ENCODE assay signal across 28 mouse cellular contexts in the genomic region with DNA sequence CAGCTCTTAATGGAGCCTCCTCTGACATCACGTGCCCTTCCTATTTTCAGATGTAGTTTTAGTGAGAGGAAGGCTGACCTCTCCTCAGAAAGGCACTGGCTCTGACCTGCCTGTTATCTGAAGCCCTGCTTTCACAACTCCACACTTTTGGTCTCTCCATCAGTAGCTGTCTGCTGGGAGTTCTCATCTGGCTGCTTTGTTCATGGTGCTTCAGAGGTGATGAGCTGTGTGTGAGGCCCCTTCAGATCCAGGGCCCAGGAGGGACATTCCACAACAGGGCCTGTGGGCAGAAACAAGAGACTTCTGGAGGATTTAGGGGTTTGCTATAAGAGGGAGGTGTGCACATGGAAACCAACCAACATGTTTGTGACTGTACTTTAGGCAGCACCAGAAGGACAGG. TPM values are rescaled to one million over a fixed set of nuclear protein-coding genes. Genes with fewer than 3 reads are reported as not detected.
DNase-seq lines count a peak whose midpoint lies in the region; ATAC-seq lines count a peak whose summit lies in the region.
"Had no signal": no experiment of that assay in that cellular context is flagged by ENCODE, and none has a peak within 500 bp of the region (broad histone marks: within the 10 kb centered on the region; RNA-seq: fewer than 3 reads in every experiment).

No protein-coding gene starts in this region.

- H3K27ac ChIP-seq in heart, embryonic 14.5 days (replicated peaks in 1 of 2; ENCODE audit: control insufficient read depth in 1 of 2, insufficient read depth in 1 of 2, low read depth in 2 of 2, low read length in 2 of 2) = peak overlapping the region in 1 of 2 experiments; percentile 93; a peak in 2 of 4 replicates
- H3K27ac ChIP-seq: embryonic facial prominence, embryonic 13.5 days; forebrain, embryonic 10.5 days; forebrain, embryonic 15.5 days; hindbrain, embryonic 13.5 days; kidney, embryonic 15.5 days; left cerebral cortex, adult 2 months; limb, embryonic 13.5 days; lung, embryonic 15.5 days; midbrain, embryonic 12.5 days had no signal

- H3K9me3 ChIP-seq in heart, embryonic 14.5 days (ENCODE audit: control insufficient read depth, low read length) = no peaks in the 10 kb centered on the region
- H3K9me3 ChIP-seq: embryonic facial prominence, embryonic 13.5 days; forebrain, embryonic 10.5 days; forebrain, embryonic 15.5 days; hindbrain, embryonic 13.5 days; kidney, embryonic 15.5 days; limb, embryonic 13.5 days; lung, embryonic 15.5 days; midbrain, embryonic 12.5 days had no signal

- H3K36me3 ChIP-seq in heart, embryonic 14.5 days (ENCODE audit: control insufficient read depth, insufficient read depth, low read length) = no peaks in the 10 kb centered on the region
- H3K36me3 ChIP-seq: embryonic facial prominence, embryonic 13.5 days; forebrain, embryonic 10.5 days; forebrain, embryonic 15.5 days; hindbrain, embryonic 13.5 days; kidney, embryonic 15.5 days; limb, embryonic 13.5 days; lung, embryonic 15.5 days; midbrain, embryonic 12.5 days had no signal

- H3K9ac ChIP-seq in heart, embryonic 14.5 days (ENCODE audit: low read length) = peak overlapping the region; percentile 43; the same call in 1 of the 2 replicates
- H3K9ac ChIP-seq: embryonic facial prominence, embryonic 13.5 days; forebrain, embryonic 15.5 days; hindbrain, embryonic 13.5 days; kidney, embryonic 15.5 days; limb, embryonic 13.5 days; lung, embryonic 15.5 days; midbrain, embryonic 12.5 days had no signal

- 19% methylated on average over 1 of the region's 1 CpGs for WGBS in heart, embryonic 14.5 days

- no peak overlapping the region for H3K4me3 ChIP-seq in heart, embryonic 14.5 days (ENCODE audit: control insufficient read depth in 1 of 2, insufficient read depth in 1 of 2, low read depth in 1 of 2, low read length in 2 of 2)
- H3K4me3 ChIP-seq: embryonic facial prominence, embryonic 13.5 days; forebrain, embryonic 10.5 days; forebrain, embryonic 15.5 days; hindbrain, embryonic 13.5 days; kidney, embryonic 15.5 days; left cerebral cortex, adult 2 months; limb, embryonic 13.5 days; lung, embryonic 15.5 days; midbrain, embryonic 12.5 days had no signal

- H3K4me1 ChIP-seq in heart, embryonic 14.5 days (ENCODE audit: control insufficient read depth in 2 of 2, insufficient read depth in 2 of 2, low read length in 2 of 2) = peaks cover 12 to 36% of the 10 kb centered on the region in 2 experiments
- H3K4me1 ChIP-seq: embryonic facial prominence, embryonic 13.5 days; forebrain, embryonic 10.5 days; forebrain, embryonic 15.5 days; hindbrain, embryonic 13.5 days; kidney, embryonic 15.5 days; lung, embryonic 15.5 days; midbrain, embryonic 12.5 days had no signal

- DNase-seq in heart, adult 18-20 months = peak; percentile 61 to 85
- DNase-seq in heart, adult 9 months (ENCODE audit: low spot score in 2 of 2) = peak; percentile 78 to 79
- DNase-seq in heart, postnatal 14 days = peak; percentile 19 to 51
- DNase-seq in retina, postnatal 1 day = no peak
- DNase-seq in layer of hippocampus, adult 9-10 months (ENCODE audit: low spot score) = no peak
- no peak for DNase-seq in cerebellum, postnatal 25 days
- DNase-seq: adrenal gland, postnatal 25 days; cerebellum, adult 11-12 months; cerebellum, adult 9-11 months; gastrocnemius, postnatal 25 days; kidney, postnatal 25 days; lung, postnatal 36 days; spleen, adult 18-20 months; thymus, postnatal 25 days had no signal

- ATAC-seq in heart, embryonic 14.5 days (ENCODE audit: insufficient number of reproducible peaks, insufficient read depth, low FRiP score, low read depth) = peak; percentile 94
- ATAC-seq: forebrain, embryonic 15.5 days; intestine, postnatal 0 days; Patski had no signal

- H3K4me2 ChIP-seq in heart, embryonic 14.5 days (ENCODE audit: low read length) = peak overlapping the region; percentile 34
- H3K4me2 ChIP-seq: embryonic facial prominence, embryonic 13.5 days; forebrain, embryonic 15.5 days; hindbrain, embryonic 13.5 days; kidney, embryonic 15.5 days; limb, embryonic 13.5 days; liver, embryonic 11.5 days; lung, embryonic 15.5 days; midbrain, embryonic 12.5 days had no signal

- intact Hi-C loops in heart, postnatal 14 days (cut with DNase I) = no loop called here

- no peaks in the 10 kb centered on the region for H3K27me3 ChIP-seq in heart, embryonic 14.5 days (ENCODE audit: control insufficient read depth, insufficient read depth, low read length)
- H3K27me3 ChIP-seq: embryonic facial prominence, embryonic 13.5 days; forebrain, embryonic 15.5 days; hindbrain, embryonic 13.5 days; kidney, embryonic 15.5 days; limb, embryonic 13.5 days; lung, embryonic 15.5 days; midbrain, embryonic 12.5 days; Patski had no signal

RNA-seq across cellular contexts. Expression of a gene that starts 50.8 kb away (rescaled TPM):
- 1,000 to 10,000 TPM; 1,612 to 1,845 TPM for total RNA-seq in heart, adult 18-20 months (2021)
- 358 and 365 TPM in 2 replicates for polyA plus RNA-seq in heart, embryonic 14.5 days (2014; fragmentation: Nextera tagmentation; extraction: Ambion mirVana)
- total RNA-seq in heart, postnatal 14 days (2021) = 1,000 to 10,000 TPM; 1,735 to 2,031 TPM
- total RNA-seq: MEL had no signal

Comparison
In these comparisons a context has a peak if more than half of its experiments do, and no peak if none do; other contexts are left out.
1. DNase-seq: peak in heart, adult 18-20 months (2 of 2), heart, adult 9 months (2 of 2) and heart, postnatal 14 days (2 of 2); none in retina, postnatal 1 day (single experiment), layer of hippocampus, adult 9-10 months (single experiment) and cerebellum, postnatal 25 days (0 of 2).